Mouse (Mus musculus) natural killer cell, adult 2 months (primary cell): Measurements from ENCODE around the gene Smim20.

Experiments used
- DNase-seq, 2 experiments: peaks; one replicate each; pipeline ENCODE4 v3.0.0; 2022; ENCODE audit warnings: low spot score in 2 of 2

Gene Smim20

DNA sequence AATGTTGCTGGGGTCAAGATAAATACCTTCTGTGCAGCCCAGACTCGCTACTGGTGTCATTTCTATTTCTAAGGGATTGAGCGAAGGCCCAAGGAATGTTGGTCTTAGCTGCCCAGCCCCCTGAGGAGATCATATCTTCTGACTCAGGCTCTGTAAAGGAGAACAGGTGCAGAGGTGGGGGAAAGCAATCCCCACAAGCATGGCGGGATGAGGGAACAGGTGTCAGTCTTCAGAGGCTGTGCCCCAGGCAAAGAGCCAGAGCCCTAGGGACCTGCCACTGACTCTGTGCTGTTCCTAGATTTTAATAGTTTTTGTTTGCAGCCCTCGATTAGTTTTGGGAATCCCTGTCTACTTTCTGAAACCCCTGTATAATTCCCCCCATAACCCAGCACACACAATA is 702 bp upstream of the Smim20 start:
- DNase-seq: no peak

DNA sequence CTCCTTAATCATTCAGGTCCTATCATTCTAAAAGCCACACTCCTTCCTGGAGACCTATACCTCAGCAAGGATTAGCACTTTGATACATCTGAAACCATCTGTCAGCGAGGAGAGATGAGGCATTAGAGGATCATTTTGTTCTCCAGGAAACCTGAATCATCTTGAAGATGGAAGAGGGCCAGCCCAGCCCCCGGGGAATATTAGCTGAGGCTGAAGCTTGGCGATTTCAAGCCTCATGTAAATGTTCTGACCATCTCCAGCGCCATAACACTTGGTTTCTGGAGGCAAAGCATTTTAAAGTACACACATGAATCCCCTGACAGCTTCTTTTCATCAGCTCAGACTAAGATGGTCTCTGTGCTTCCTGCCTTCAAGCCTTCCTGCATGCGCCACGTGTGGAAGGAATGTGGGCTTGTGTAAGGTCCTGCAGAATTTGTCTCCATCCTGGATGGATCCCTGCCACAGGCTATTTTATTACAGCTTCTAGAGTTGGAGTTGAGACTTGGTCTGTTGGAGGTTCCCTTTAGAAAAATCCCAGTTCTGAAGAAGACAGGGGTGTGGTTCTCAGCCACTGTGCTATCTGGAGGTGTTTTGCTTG is 1.3 kb downstream of the Smim20 start:
- DNase-seq: no peak

DNA sequence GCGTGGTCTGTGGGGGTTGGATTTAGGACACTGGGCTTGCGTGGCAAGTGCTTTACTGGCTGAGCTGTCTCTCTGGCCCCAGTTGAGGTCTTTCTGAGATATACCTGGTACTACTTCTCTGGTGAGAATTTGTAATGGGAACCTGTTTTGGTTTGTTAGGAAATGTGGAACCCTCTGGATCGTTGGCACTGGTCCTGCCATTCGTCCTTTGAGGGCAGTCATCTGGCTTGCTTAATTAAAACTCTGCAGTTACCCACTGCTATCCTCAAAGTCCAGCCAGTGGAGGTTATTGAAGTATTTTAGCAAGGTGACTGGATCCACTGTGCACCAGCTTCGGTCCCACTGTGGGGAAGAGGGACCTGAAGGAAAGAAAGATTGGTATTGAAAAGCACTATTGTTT is 2.9 kb downstream of the Smim20 start:
- no peak for DNase-seq

DNA sequence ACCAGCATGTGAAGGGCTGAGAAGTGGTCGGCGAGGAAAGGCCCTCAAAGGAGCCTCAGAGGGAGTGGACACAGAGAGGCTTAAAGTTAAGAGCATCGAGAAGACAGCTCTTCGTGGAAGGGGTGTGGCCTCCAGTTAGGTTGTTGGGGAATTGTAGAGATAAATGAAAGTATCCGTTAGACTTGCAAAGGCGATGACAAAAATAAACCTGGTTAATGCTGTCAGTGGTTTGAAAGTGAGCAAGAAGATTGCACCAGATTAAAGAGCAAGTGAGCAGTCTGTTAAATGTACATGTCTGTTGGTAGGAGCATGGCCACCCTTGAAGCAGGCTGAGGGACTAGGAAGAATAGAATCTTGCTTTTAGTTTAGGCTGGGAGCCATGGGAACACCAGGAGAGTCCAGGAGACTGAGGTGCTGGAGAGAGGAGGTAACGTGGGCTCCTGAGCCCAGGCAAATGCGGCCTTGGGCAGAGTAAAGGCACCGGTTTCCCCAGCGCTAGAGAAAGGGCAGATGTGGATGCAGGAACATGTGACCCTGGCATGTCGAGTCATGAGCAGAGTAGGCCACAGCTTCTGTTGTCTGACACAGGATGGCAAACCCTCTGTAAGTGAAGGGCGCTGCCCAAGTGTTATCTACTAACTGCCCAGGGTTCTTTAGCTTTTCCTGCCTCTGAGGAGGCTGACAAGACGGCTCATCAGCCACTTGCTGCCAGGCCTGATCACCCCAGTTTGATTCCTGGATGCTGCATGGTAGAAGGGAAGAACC is 4.2 kb downstream of the Smim20 start:
- DNase-seq: no peak

DNA sequence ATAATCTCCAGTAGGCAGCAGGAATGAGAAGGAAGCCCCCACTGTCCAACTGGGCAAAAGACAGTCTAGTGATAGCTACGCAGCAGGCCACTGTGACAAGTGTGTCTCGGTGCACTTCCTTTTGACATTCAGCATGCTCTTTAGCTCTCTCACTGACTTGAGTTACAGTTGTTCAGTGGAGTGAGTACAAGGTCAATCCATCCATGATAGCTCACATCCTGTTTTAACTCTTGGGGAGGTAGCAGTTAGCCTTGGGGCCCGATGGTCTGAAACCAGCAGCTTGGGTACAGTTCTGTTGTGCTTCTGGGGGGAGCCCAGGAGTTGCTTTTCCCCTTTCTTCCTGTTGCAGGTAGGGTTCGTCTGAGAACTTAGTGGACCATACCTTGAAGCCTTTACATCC is 5.7 kb downstream of the Smim20 start:
- peak in 1 of 2 experiments; percentile 14 for DNase-seq

DNA sequence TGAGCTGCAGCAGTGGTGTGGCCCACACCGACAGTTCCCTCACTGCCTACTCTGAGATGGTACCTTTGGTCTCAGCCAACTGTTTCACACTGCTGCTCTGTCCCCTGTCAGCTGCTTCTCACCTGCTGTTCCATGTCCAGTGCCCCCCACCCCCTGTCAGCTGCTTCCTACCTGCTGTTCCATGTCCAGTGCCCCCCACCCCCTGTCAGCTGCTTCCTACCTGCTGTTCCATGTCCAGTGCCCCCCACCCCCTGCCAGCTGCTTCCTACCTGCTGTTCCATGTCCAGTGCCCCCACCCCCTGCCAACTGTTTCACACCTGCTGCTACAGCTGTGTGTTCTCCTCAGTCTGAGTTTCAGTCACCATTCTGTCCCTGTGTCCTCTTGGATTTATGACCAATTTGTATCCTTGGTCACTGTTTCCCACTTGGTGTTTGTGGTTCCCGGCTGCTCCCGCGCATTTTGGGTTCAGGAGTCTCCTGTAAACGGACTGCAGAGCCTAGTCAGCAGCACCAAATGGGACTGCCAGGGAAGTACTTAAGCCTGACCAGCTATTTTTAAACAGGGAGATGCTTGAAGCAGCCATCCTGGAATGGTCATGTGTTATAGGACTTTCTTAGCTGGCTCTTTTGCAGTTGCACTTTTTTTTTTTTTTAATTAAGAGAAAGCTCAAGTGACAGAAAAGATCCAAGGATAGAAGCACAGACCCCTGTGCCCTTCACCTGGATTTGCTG is 7.0 kb downstream of the Smim20 start:
- DNase-seq: no peak

DNA sequence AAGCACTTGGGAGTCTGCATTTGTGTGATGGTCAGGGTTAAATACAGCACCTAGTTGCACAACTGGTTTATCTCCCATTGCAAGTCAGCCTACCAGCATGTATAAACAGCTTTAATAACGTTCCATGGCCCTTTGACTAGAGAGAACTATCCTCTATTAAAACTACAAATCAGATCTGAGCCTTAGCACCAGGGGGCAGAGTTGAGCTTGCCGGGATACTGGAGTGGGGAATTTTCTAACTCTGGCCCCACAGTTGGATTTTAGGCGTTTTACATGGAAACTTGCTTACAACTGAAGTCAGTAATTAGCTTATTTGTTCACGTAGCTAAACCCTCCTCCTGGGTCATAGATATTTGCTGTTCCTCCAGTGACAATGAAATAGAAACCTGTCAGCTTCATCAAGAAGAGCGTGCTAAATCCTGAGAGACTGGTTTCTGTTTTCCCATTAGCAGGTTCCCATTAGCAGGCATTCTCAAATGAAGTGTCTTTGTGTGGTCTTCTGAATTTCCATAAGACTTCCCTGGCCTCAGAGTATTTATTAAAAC is 8.0 kb downstream of the Smim20 start:
- no peak for DNase-seq

DNA sequence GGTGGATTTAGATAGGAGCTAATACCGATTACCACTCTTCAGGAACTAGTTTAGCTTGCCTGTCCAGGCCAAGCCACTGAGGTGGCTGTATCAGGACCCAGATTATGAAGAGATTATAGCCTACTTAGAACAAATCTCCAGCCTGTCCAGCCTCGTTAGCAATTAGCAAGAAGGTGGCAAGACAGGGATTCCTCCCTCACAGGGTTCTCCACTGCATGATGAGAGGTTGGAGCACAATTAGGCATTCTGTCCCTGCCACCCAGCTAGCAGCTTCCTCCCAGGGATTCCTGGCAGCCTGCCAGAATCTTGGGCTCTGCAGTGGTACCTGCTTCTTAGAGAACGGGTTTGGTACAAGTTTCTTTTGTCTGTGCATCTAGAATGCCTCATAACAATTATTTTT is 8.5 kb downstream of the Smim20 start:
- no peak for DNase-seq

DNA sequence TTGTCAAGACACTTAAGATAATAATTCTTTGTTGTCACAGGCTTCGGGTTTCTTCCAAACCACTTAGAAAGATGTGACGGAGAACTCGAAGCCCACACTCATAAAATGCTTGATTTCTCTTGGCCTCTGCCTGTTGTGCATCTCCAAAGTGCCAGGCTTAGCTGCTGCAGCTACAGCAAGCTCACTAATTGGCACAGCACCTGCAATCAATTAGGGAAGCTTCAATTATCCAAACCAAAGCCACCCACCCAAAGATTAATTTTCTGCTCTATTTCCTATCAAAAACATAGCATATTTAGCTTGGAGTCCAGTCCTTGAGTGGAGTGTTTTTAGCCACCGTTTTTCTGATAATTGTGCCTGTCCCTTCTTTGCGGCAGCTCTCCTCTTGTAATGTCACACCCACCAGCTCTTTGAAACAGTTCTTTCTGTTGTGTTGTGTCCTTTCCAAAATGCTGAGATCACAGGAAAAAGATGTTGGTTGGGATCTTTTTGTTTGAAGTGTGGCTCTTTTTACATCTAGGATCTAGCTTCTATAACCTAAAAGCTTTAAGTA is 9.7 kb downstream of the Smim20 start:
- DNase-seq: no peak

DNA sequence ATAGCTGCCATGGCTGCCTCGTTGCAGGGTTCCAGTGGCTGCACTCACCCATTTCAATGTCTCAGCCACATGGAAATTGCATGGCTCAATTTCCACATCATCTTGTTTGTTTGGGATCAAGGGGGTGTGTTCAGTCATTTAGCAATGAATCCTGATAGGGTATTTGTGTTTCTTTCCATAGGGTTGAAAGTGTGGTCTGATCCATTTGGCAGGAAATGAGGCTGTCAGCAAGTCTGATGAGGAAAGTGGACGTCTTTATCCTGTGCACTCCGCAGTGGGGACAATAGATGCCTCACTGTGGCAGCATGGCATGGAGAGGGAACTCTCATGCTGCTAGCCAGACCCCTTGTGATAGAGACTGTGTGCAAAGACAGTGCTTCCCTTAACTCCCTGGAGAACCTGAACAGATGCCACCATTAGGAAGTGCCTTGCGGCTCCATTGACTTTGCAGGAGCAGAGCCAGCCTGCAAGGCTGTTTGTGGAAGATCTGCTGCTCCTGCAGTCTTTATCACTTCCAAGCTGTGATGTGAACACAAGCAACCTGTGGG is 10.9 kb downstream of the Smim20 start:
- DNase-seq: no peak

DNA sequence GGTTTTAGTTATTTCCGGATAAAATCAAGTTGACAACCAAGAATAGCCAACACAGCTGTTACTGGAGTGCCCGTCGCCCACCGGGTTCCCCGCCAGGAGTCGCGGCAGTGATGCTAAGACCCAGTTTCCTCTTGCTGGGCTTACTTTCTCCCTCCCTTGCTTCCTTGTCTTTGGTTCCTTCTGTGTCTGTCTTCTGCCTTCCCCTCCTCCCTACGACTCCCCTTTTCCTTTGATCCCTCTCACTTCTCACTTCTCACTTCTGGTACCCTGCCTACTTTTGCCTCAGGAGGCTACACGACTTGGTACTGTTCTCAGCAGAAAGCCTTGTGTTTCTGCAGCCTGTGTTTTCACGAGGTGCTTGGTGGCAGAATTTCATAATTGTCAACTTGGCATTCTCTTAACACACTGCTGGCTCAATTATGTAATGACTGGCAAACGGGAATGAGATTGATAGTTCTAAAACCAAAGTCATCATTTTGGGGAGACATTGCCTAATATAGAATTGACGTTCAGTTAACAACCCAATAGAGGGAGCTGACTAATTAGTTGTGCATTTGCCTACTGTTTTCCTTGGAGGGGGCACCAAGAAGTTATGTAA is 12.4 kb downstream of the Smim20 start:
- no peak for DNase-seq

DNA sequence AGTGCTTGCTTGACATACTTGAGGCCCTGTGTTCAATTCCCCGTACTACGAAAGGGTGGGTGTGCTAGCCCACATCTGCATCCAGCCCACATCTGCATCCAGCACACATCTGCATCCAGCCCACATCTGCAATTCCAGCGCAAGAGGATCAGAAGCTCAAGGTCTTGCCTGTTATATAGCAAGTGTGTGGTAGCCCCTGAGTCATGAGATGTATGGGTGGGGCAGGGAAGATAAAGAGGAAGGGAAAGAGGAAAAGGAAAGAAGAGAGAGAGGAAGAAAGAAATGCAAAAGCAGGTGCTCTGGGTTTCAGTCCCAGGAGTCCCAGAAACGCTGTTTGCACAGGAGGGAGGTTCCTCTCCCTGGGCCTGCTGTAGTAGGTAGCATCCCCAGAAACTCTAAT is 15.6 kb downstream of the Smim20 start:
- DNase-seq: no peak

DNA sequence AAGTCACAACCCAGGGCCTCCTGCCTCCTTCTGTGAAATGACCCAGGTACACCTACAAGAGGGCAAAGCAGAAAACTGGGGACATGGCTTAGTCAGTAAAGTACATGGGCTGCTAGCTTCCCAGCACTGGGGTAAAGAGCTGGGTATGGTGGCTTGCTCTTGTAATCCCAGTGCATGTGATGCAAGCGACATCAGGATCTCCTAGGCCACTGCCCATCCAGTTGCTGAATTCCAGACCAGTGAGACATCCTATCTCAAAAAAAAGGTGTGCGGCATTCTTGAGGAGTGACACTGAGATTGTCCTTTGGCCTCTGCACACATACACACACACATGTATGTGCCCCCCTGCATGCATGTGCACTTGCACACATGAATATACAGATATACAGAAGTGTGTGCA is 19.5 kb downstream of the Smim20 start:
- DNase-seq: no peak

DNA sequence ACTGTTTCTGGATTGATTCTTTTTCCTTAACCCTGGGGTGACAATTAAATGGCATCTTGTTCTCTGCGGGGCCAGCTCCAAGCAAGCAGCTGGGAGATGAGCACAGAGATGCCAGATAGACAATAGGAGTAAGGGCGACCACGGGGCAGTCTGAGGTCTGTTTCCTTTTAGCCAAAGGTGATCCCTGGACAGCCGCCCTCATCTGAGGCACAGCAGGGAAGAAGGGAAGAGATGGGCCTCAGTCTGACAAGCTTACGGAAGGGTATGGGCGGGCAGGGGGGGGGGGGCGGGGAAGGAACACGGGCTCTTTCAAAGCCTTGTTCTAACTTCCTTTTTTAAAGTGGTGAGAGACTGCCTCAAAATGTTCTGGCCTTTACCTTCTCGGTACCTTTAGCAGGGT is 22.6 kb downstream of the Smim20 start:
- DNase-seq: no peak

DNA sequence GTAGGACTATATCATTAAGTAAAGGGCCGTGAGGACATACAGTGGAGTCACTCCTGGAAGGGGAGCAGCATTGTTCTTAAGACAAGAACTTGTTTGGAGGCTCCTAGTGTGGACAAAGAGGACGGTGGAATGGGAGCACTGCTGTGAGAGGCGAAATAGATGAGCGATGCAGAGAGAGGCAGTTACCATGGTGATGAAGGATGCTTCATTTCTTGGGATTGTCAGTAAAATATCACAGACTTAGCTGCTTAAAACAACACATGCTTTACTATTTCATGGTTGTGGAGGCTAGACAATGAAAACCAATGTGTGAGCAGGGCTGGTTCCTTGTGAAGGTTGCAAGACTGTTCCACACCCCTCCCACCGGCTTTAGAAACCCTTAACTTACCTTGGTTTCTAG is 27.7 kb downstream of the Smim20 start:
- DNase-seq: no peak

DNA sequence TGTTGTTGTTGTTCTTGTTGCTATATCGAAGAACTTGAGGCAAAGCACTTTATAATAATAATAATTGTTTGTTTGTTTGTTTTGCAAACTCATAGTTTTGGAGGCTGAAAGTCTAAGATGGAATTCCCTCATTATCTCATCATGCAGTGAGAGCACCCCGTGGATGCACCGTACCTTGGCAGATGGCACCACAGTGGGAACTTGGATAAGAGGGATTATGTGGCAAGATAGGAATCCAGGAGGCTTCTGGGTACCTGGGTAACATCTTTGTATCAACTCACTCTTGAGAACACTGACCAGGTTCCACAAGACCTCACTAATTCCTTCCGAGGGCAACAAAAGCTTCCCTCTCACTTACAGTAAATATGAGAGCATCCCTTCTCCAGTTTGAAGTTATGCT is 30.1 kb downstream of the Smim20 start:
- no peak for DNase-seq

DNA sequence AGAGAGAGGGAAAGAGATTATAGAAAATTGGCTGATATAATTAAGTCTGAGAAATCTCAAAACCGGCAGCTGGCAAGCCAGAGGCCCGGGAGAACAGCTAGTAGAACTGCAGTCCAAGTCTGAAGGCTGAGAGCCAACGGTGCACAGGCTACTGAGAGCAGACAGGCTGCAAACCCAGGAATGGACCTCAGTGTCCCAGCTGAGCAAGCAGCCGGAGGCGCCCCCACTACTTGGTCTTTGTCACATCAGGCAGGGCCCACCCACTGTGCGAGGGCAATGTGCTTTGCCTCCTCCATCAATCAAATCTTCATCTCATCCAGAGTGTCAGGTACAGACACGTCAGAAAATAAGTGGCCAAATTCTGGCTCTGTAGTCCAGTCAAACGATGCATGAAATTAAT is 34.6 kb downstream of the Smim20 start:
- no peak for DNase-seq

DNA sequence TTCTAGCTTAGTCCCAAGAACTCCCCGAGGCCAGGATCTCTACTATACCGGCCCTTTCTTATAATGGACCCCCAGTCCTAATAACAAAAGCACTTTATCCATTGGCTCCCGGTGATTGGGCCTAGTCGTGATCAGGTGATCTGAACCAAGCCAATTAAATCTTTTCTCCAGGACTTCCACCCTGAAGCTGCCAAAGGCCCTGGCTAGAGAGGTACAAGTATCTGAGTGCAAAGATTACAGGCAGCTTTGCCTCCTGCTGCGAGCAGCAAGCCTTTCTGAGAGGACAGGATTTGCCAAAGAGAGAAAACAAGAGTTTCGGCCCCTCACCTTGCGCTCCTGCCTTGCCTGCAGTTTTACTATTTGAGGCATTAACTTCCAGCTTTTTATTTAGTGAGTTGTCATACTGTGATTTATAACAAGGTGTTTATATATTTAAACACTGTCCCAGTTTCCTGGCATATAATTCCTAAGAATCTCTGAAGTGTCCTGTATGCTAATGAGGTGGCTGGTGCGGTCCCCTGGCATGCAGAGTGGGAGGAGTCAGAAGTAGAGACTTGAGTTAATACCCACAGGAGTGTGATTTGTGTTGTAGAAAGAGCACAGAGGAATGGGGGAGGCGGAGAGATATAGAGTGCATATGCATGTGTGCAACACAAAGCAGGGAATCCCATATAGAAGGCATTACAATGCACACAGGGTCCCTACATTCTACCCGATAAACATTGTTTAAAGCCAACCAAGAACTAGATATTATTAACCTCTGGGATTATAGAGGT is 36.2 kb downstream of the Smim20 start:
- no peak for DNase-seq

DNA sequence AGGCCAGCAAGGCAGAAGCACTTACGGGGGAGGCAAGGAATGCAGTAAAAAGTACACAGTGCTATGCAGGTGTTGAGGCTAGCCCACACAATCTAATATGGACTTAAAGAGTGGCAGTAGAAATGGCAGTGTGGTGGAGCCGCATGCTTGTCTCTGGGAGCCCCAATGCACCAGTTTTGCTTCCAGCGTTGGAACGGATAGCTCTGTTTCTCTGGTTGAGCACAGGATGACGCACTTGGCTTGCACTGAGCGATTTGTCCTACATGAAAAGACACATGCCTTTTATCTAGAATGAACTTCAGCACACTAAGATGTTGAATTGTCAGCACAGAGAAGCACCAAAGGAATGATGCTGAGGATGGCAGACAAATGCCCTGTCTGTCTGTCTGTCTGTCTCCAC is 37.1 kb downstream of the Smim20 start:
- DNase-seq: no peak

DNA sequence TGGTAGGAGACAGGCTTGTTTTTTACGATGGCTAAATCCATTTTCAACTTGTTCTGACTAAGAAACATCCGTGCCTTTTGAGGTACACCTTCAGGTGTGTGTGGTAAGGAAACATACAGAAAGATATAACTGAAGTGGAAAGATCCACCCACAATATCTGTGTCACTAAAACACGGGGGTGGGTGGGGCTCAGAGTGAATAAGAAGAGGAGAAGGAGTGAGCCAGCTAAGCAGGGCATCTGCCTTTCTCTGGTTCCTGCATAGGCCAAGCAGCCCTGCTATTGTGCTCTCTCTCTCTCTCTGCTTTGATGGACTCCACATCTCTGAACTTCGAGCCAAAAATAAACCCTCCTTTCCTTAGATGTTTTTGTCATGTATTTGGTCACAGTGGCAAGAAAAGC is 38.1 kb downstream of the Smim20 start:
- no peak for DNase-seq

DNA sequence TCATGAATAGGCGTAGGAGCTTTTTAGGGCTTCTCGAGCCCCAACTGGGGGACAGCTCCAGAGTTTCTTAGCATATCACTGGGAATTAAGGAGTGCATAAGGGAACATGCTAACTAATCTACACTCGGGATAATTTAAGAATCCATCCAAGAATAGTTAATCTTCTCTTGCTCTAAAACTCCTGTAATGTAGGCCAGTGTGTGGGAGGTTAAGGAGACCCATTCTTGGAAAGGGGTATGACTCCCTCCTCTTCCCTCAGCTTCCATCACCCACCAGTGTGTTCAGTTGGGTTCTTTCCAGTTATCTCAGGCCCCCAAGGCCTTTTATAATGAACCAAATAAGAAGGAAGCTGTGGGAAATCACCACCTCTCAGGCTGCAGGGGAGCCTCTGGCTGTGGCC is 40.0 kb downstream of the Smim20 start:
- no peak for DNase-seq
